Mouse (Mus musculus): ENCODE measurements around the gene Egfr. TPM values are rescaled to one million over a fixed set of nuclear protein-coding genes. Genes with fewer than 3 reads are reported as not detected.

Gene Egfr
- polyA plus RNA-seq, 1 experiment from 2014 or later = 2.5 TPM

GRCm38 (mm10) chr11:16781604-16782003 lies 29.6 kb downstream of the Egfr start:
- 65% methylated on average over 2 of the region's 2 CpGs for WGBS

GRCm38 (mm10) chr11:16783926-16784659 lies 32.1 kb downstream of the Egfr start:
- H3K27ac ChIP-seq (replicated peaks in 1 of 2; ENCODE audit: control insufficient read depth in 1 of 2, insufficient read depth in 1 of 2, low read depth in 2 of 2, low read length in 2 of 2) = no peak overlapping the region
- no peak for ATAC-seq (ENCODE audit: insufficient number of reproducible peaks, insufficient read depth, low FRiP score, low read depth)
- H3K9ac ChIP-seq (ENCODE audit: low read length) = no peak overlapping the region
- WGBS = 73% methylated on average over 8 of the region's 8 CpGs
- H3K9me3 ChIP-seq (ENCODE audit: control insufficient read depth, low read length) = no peaks in the 10 kb centered on the region
- no peak overlapping the region for H3K4me2 ChIP-seq (ENCODE audit: low read length)
- no peaks in the 10 kb centered on the region for H3K36me3 ChIP-seq (ENCODE audit: control insufficient read depth, insufficient read depth, low read length)
- H3K4me1 ChIP-seq (ENCODE audit: control insufficient read depth in 2 of 2, insufficient read depth in 2 of 2, low read length in 2 of 2) = peaks cover 2 to 4% of the 10 kb centered on the region in 2 experiments; a peak in 2 of 4 replicates
- H3K4me3 ChIP-seq (ENCODE audit: control insufficient read depth in 1 of 2, insufficient read depth in 1 of 2, low read depth in 1 of 2, low read length in 2 of 2) = no peak overlapping the region
- no peaks in the 10 kb centered on the region for H3K27me3 ChIP-seq (ENCODE audit: control insufficient read depth, insufficient read depth, low read length)

More at GRCm38 (mm10) chr11:16781604-16782003, 29.6 kb downstream of the Egfr start:
- Histone ChIP-seq H3K9ac (ENCODE audit: low read length) (no peak overlapping the region), H3K27ac (replicated peaks in 1 of 2; ENCODE audit: control insufficient read depth in 1 of 2, insufficient read depth in 1 of 2, low read depth in 2 of 2, low read length in 2 of 2) (no peak overlapping the region), H3K4me1 (ENCODE audit: control insufficient read depth in 2 of 2, insufficient read depth in 2 of 2, low read length in 2 of 2) (peaks cover 2 to 4% of the 10 kb centered on the region in 2 experiments; a peak in 2 of 4 replicates), H3K27me3 (ENCODE audit: control insufficient read depth, insufficient read depth, low read length) (no peaks in the 10 kb centered on the region), H3K36me3 (ENCODE audit: control insufficient read depth, insufficient read depth, low read length) (no peaks in the 10 kb centered on the region), H3K4me3 (ENCODE audit: control insufficient read depth in 1 of 2, insufficient read depth in 1 of 2, low read depth in 1 of 2, low read length in 2 of 2) (no peak overlapping the region), H3K9me3 (ENCODE audit: control insufficient read depth, low read length) (no peaks in the 10 kb centered on the region), H3K4me2 (ENCODE audit: low read length) (no peak overlapping the region)
- no peak for ATAC-seq (ENCODE audit: insufficient number of reproducible peaks, insufficient read depth, low FRiP score, low read depth)

- 61% methylated on average over 5 of the region's 5 CpGs for WGBS
- H3K36me3 ChIP-seq (ENCODE audit: control insufficient read depth, insufficient read depth, low read length) = no peaks in the 10 kb centered on the region
- H3K9ac ChIP-seq (ENCODE audit: low read length) = no peak overlapping the region
- H3K27ac ChIP-seq (replicated peaks in 1 of 2; ENCODE audit: control insufficient read depth in 1 of 2, insufficient read depth in 1 of 2, low read depth in 2 of 2, low read length in 2 of 2) = no peak overlapping the region
- no peak overlapping the region for H3K4me2 ChIP-seq (ENCODE audit: low read length)
- ATAC-seq (ENCODE audit: insufficient number of reproducible peaks, insufficient read depth, low FRiP score, low read depth) = no peak
- peaks cover 0 to 6% of the 10 kb centered on the region in 2 experiments; a peak in 1 of 4 replicates for H3K4me1 ChIP-seq (ENCODE audit: control insufficient read depth in 2 of 2, insufficient read depth in 2 of 2, low read length in 2 of 2)
- H3K9me3 ChIP-seq (ENCODE audit: control insufficient read depth, low read length) = no peaks in the 10 kb centered on the region
- no peak overlapping the region for H3K4me3 ChIP-seq (ENCODE audit: control insufficient read depth in 1 of 2, insufficient read depth in 1 of 2, low read depth in 1 of 2, low read length in 2 of 2)
- H3K27me3 ChIP-seq (ENCODE audit: control insufficient read depth, insufficient read depth, low read length) = no peaks in the 10 kb centered on the region; the same call in none of the 2 replicates
These were observed 40.9 kb downstream of the Egfr start for GRCm38 (mm10) chr11:16792638-16793585.

GRCm38 (mm10) chr11:16795012-16795411 lies 43.0 kb downstream of the Egfr start:
- H3K9me3 ChIP-seq (ENCODE audit: control insufficient read depth, low read length) = no peaks in the 10 kb centered on the region
- ATAC-seq (ENCODE audit: insufficient number of reproducible peaks, insufficient read depth, low FRiP score, low read depth) = no peak
- H3K4me3 ChIP-seq (ENCODE audit: control insufficient read depth in 1 of 2, insufficient read depth in 1 of 2, low read depth in 1 of 2, low read length in 2 of 2) = no peak overlapping the region
- H3K27me3 ChIP-seq (ENCODE audit: control insufficient read depth, insufficient read depth, low read length) = no peaks in the 10 kb centered on the region; the same call in none of the 2 replicates
- H3K4me2 ChIP-seq (ENCODE audit: low read length) = no peak overlapping the region
- H3K36me3 ChIP-seq (ENCODE audit: control insufficient read depth, insufficient read depth, low read length) = no peaks in the 10 kb centered on the region
- peaks cover 0 to 7% of the 10 kb centered on the region in 2 experiments; a peak in 1 of 4 replicates for H3K4me1 ChIP-seq (ENCODE audit: control insufficient read depth in 2 of 2, insufficient read depth in 2 of 2, low read length in 2 of 2)
- no peak overlapping the region for H3K9ac ChIP-seq (ENCODE audit: low read length)
- H3K27ac ChIP-seq (replicated peaks in 1 of 2; ENCODE audit: control insufficient read depth in 1 of 2, insufficient read depth in 1 of 2, low read depth in 2 of 2, low read length in 2 of 2) = no peak overlapping the region

- no peak overlapping the region for H3K9ac ChIP-seq (ENCODE audit: low read length)
- H3K36me3 ChIP-seq (ENCODE audit: control insufficient read depth, insufficient read depth, low read length) = no peaks in the 10 kb centered on the region
- ATAC-seq (ENCODE audit: insufficient number of reproducible peaks, insufficient read depth, low FRiP score, low read depth) = no peak
- no peak overlapping the region for H3K4me3 ChIP-seq (ENCODE audit: control insufficient read depth in 1 of 2, insufficient read depth in 1 of 2, low read depth in 1 of 2, low read length in 2 of 2)
- WGBS = 73% methylated on average over 6 of the region's 6 CpGs
- H3K4me2 ChIP-seq (ENCODE audit: low read length) = no peak overlapping the region
- H3K4me1 ChIP-seq (ENCODE audit: control insufficient read depth in 2 of 2, insufficient read depth in 2 of 2, low read length in 2 of 2) = peaks cover 2 to 12% of the 10 kb centered on the region in 2 experiments; a peak in 2 of 4 replicates
- H3K27ac ChIP-seq (replicated peaks in 1 of 2; ENCODE audit: control insufficient read depth in 1 of 2, insufficient read depth in 1 of 2, low read depth in 2 of 2, low read length in 2 of 2) = no peak overlapping the region
- no peaks in the 10 kb centered on the region for H3K9me3 ChIP-seq (ENCODE audit: control insufficient read depth, low read length)
- no peaks in the 10 kb centered on the region; the same call in 1 of the 2 replicates for H3K27me3 ChIP-seq (ENCODE audit: control insufficient read depth, insufficient read depth, low read length)
These were observed 43.5 kb downstream of the Egfr start for GRCm38 (mm10) chr11:16795513-16795912.

- Histone ChIP-seq H3K27me3 (ENCODE audit: control insufficient read depth, insufficient read depth, low read length) (no peaks in the 10 kb centered on the region; the same call in 1 of the 2 replicates), H3K4me2 (ENCODE audit: low read length) (no peak overlapping the region), H3K36me3 (ENCODE audit: control insufficient read depth, insufficient read depth, low read length) (no peaks in the 10 kb centered on the region), H3K4me3 (ENCODE audit: control insufficient read depth in 1 of 2, insufficient read depth in 1 of 2, low read depth in 1 of 2, low read length in 2 of 2) (no peak overlapping the region), H3K9ac (ENCODE audit: low read length) (no peak overlapping the region), H3K27ac (replicated peaks in 1 of 2; ENCODE audit: control insufficient read depth in 1 of 2, insufficient read depth in 1 of 2, low read depth in 2 of 2, low read length in 2 of 2) (no peak overlapping the region), H3K4me1 (ENCODE audit: control insufficient read depth in 2 of 2, insufficient read depth in 2 of 2, low read length in 2 of 2) (peaks cover 3 to 17% of the 10 kb centered on the region in 2 experiments; a peak in 2 of 4 replicates), H3K9me3 (ENCODE audit: control insufficient read depth, low read length) (no peaks in the 10 kb centered on the region)
- ATAC-seq (ENCODE audit: insufficient number of reproducible peaks, insufficient read depth, low FRiP score, low read depth) = no peak
- 84% methylated on average over 3 of the region's 3 CpGs for WGBS
These were observed 45.5 kb downstream of the Egfr start for GRCm38 (mm10) chr11:16797456-16797855.

- Histone ChIP-seq H3K4me1 (ENCODE audit: control insufficient read depth in 2 of 2, insufficient read depth in 2 of 2, low read length in 2 of 2) (peaks cover 3 to 17% of the 10 kb centered on the region in 2 experiments; a peak in 2 of 4 replicates), H3K9me3 (ENCODE audit: control insufficient read depth, low read length) (no peaks in the 10 kb centered on the region), H3K27me3 (ENCODE audit: control insufficient read depth, insufficient read depth, low read length) (peaks cover 2% of the 10 kb centered on the region; the same call in 1 of the 2 replicates), H3K27ac (replicated peaks in 1 of 2; ENCODE audit: control insufficient read depth in 1 of 2, insufficient read depth in 1 of 2, low read depth in 2 of 2, low read length in 2 of 2) (no peak overlapping the region), H3K9ac (ENCODE audit: low read length) (no peak overlapping the region), H3K36me3 (ENCODE audit: control insufficient read depth, insufficient read depth, low read length) (no peaks in the 10 kb centered on the region), H3K4me2 (ENCODE audit: low read length) (no peak overlapping the region), H3K4me3 (ENCODE audit: control insufficient read depth in 1 of 2, insufficient read depth in 1 of 2, low read depth in 1 of 2, low read length in 2 of 2) (no peak overlapping the region)
- ATAC-seq (ENCODE audit: insufficient number of reproducible peaks, insufficient read depth, low FRiP score, low read depth) = no peak
These were observed 46.1 kb downstream of the Egfr start for GRCm38 (mm10) chr11:16798136-16798535.
